Mouse (Mus musculus) Muller cell, postnatal 12 days (primary cell): ENCODE results near the gene Sh2b1.
"Not testable (repeated sequence)": the region's sequence is repeated elsewhere in the genome, so short reads cannot be mapped to it uniquely, and the experiment has no call there.

Experiments
- DNase-seq: peaks from one replicate; pipeline ENCODE4 v3.0.0-alpha.2; 2015; ENCODE audit errors: inconsistent ontology term

Gene Sh2b1

GRCm38 (mm10) chr7:126474993-126475581 is at the start of gene Sh2b1:
Gene Sh2b1, minus strand, starts transcription at chr7:126475424.
- DNase-seq, result peak; percentile 99

GRCm38 (mm10) chr7:126523316-126523715 is 48.1 kb upstream of the Sh2b1 start:
- no peak for DNase-seq

- peak; percentile 38 for DNase-seq
These were observed 44.3 kb upstream of the Sh2b1 start for GRCm38 (mm10) chr7:126519513-126519912.

- DNase-seq, result peak; percentile 8
These were observed 43.2 kb upstream of the Sh2b1 start for GRCm38 (mm10) chr7:126518261-126518941.

- no peak for DNase-seq
These were observed 36.1 kb upstream of the Sh2b1 start for GRCm38 (mm10) chr7:126511287-126511686.

- DNase-seq, result no peak
These were observed 32.0 kb upstream of the Sh2b1 start for GRCm38 (mm10) chr7:126507126-126507778.

- DNase-seq, result no peak
These were observed 29.7 kb upstream of the Sh2b1 start for GRCm38 (mm10) chr7:126504913-126505312.

- DNase-seq, result peak; percentile 100
These were observed 28.2 kb upstream of the Sh2b1 start, which contains the start of gene Atxn2l for GRCm38 (mm10) chr7:126503273-126503878. Gene Atxn2l, minus strand, starts transcription at chr7:126503437.

- no peak for DNase-seq
These were observed 27.5 kb upstream of the Sh2b1 start for GRCm38 (mm10) chr7:126502751-126503150.

GRCm38 (mm10) chr7:126502023-126502741 is 27.0 kb upstream of the Sh2b1 start:
- DNase-seq, result peak; percentile 100

- no peak for DNase-seq
These were observed 26.4 kb upstream of the Sh2b1 start for GRCm38 (mm10) chr7:126501684-126502022.

- no peak for DNase-seq
These were observed 24.2 kb upstream of the Sh2b1 start for GRCm38 (mm10) chr7:126499416-126499815.

GRCm38 (mm10) chr7:126497966-126498365 is 22.7 kb upstream of the Sh2b1 start:
- DNase-seq, result no peak

- no peak for DNase-seq
These were observed 21.3 kb upstream of the Sh2b1 start for GRCm38 (mm10) chr7:126496475-126496874.

GRCm38 (mm10) chr7:126494120-126494519 is 18.9 kb upstream of the Sh2b1 start:
- DNase-seq, result no peak

- DNase-seq, result no peak
These were observed 16.7 kb upstream of the Sh2b1 start for GRCm38 (mm10) chr7:126491973-126492372.

GRCm38 (mm10) chr7:126491005-126491404 is 15.8 kb upstream of the Sh2b1 start:
- DNase-seq, result no peak

- not testable (repeated sequence) for DNase-seq
These were observed 12.6 kb upstream of the Sh2b1 start for GRCm38 (mm10) chr7:126487617-126488385.

- peak; percentile 94 for DNase-seq
These were observed 11.8 kb upstream of the Sh2b1 start, which contains the start of gene Tufm for GRCm38 (mm10) chr7:126487052-126487483. Gene Tufm, plus strand, starts transcription at chr7:126487361.

- DNase-seq, result peak; percentile 95
These were observed 7.2 kb upstream of the Sh2b1 start for GRCm38 (mm10) chr7:126482392-126482871.

- peak; percentile 56 for DNase-seq
These were observed 6.5 kb upstream of the Sh2b1 start for GRCm38 (mm10) chr7:126481699-126482098.
